Mouse (Mus musculus): Measurements from ENCODE around the gene Wnt7b. TPM values are rescaled to one million over a fixed set of nuclear protein-coding genes. Genes with fewer than 3 reads are reported as not detected.

The Wnt7b gene
- polyA plus RNA-seq, 1 experiment from 2014 or later, result 11.3 TPM

- no peaks in the 10 kb centered on the region for H3K36me3 ChIP-seq (ENCODE audit: insufficient read depth, low read length)
- TF ChIP-seq CTCF (IDR thresholded peaks at IDR 0.05) (no peak), EP300 (IDR thresholded peaks at IDR 0.05) (no peak)
- WGBS, result 90% methylated on average over 4 of the region's 4 CpGs
- DNase-seq (ENCODE audit: low spot score) (no peak), ATAC-seq (no peak)
- H3K4me2 ChIP-seq (replicated peaks; ENCODE audit: low read depth, low read length), result no peak overlapping the region
- H3K27ac ChIP-seq (ENCODE audit: low read length), result no peak overlapping the region
- H3K9me3 ChIP-seq (ENCODE audit: low read length), result no peaks in the 10 kb centered on the region
- H3K4me3 ChIP-seq (ENCODE audit: low read depth, low read length), result no peak overlapping the region
- H3K9ac ChIP-seq (replicated peaks; ENCODE audit: low read depth), result no peak overlapping the region
- no peaks in the 10 kb centered on the region for H3K27me3 ChIP-seq (replicated peaks; ENCODE audit: insufficient read depth, low read length)
- no peaks in the 10 kb centered on the region for H3K4me1 ChIP-seq (ENCODE audit: insufficient read depth, low read depth, low read length)
Measured at GRCm38 (mm10) chr15:85497548-85497947, 84.7 kb downstream of the Wnt7b start.

- Histone ChIP-seq H3K27ac (ENCODE audit: low read length) (no peak overlapping the region), H3K4me2 (replicated peaks; ENCODE audit: low read depth, low read length) (no peak overlapping the region), H3K9ac (replicated peaks; ENCODE audit: low read depth) (no peak overlapping the region), H3K27me3 (replicated peaks; ENCODE audit: insufficient read depth, low read length) (no peaks in the 10 kb centered on the region), H3K4me1 (ENCODE audit: insufficient read depth, low read depth, low read length) (no peaks in the 10 kb centered on the region), H3K9me3 (ENCODE audit: low read length) (no peaks in the 10 kb centered on the region), H3K36me3 (ENCODE audit: insufficient read depth, low read length) (no peaks in the 10 kb centered on the region), H3K4me3 (ENCODE audit: low read depth, low read length) (no peak overlapping the region)
- WGBS, result 26% methylated on average over 11 of the region's 11 CpGs
- TF ChIP-seq CTCF (IDR thresholded peaks at IDR 0.05) (no peak), EP300 (IDR thresholded peaks at IDR 0.05) (no peak)
- DNase-seq (ENCODE audit: low spot score) (no peak), ATAC-seq (no peak)
Measured at GRCm38 (mm10) chr15:85494163-85494621, 88.1 kb downstream of the Wnt7b start.

GRCm38 (mm10) chr15:85489751-85490150, 92.5 kb downstream of the Wnt7b start:
- no peaks in the 10 kb centered on the region for H3K36me3 ChIP-seq (ENCODE audit: insufficient read depth, low read length)
- no peak overlapping the region for H3K9ac ChIP-seq (replicated peaks; ENCODE audit: low read depth)
- DNase-seq (ENCODE audit: low spot score), result no peak
- ATAC-seq, result no peak
- no peak overlapping the region for H3K4me3 ChIP-seq (ENCODE audit: low read depth, low read length)
- 75% methylated on average over 7 of the region's 7 CpGs for WGBS
- H3K4me1 ChIP-seq (ENCODE audit: insufficient read depth, low read depth, low read length), result no peaks in the 10 kb centered on the region
- H3K27ac ChIP-seq (ENCODE audit: low read length), result no peak overlapping the region
- H3K27me3 ChIP-seq (replicated peaks; ENCODE audit: insufficient read depth, low read length), result no peaks in the 10 kb centered on the region
- H3K4me2 ChIP-seq (replicated peaks; ENCODE audit: low read depth, low read length), result no peak overlapping the region
- TF ChIP-seq EP300 (IDR thresholded peaks at IDR 0.05), result no peak
- no peak for TF ChIP-seq CTCF (IDR thresholded peaks at IDR 0.05)
- no peaks in the 10 kb centered on the region for H3K9me3 ChIP-seq (ENCODE audit: low read length)

- Histone ChIP-seq H3K9me3 (ENCODE audit: low read length) (no peaks in the 10 kb centered on the region), H3K27ac (ENCODE audit: low read length) (no peak overlapping the region), H3K4me1 (ENCODE audit: insufficient read depth, low read depth, low read length) (no peaks in the 10 kb centered on the region), H3K4me2 (replicated peaks; ENCODE audit: low read depth, low read length) (no peak overlapping the region), H3K36me3 (ENCODE audit: insufficient read depth, low read length) (no peaks in the 10 kb centered on the region), H3K4me3 (ENCODE audit: low read depth, low read length) (no peak overlapping the region), H3K27me3 (replicated peaks; ENCODE audit: insufficient read depth, low read length) (no peaks in the 10 kb centered on the region), H3K9ac (replicated peaks; ENCODE audit: low read depth) (no peak overlapping the region)
- ATAC-seq (no peak), DNase-seq (ENCODE audit: low spot score) (no peak)
- WGBS, result 76% methylated on average over 10 of the region's 10 CpGs
- TF ChIP-seq CTCF (IDR thresholded peaks at IDR 0.05) (no peak), EP300 (IDR thresholded peaks at IDR 0.05) (no peak)
Measured at GRCm38 (mm10) chr15:85488900-85489299, 93.4 kb downstream of the Wnt7b start.

Other genes starting within 250 kb of the Wnt7b start
- 190 and 211 TPM in 2 replicates for gene Atxn10, start 246.2 kb downstream of the Wnt7b start, polyA plus RNA-seq (2015; fragmentation: Nextera tagmentation; extraction: Ambion mirVana)
- gene 7530416G11Rik, start 79.2 kb downstream of the Wnt7b start, polyA plus RNA-seq (2015; fragmentation: Nextera tagmentation; extraction: Ambion mirVana), result not detected in 2 replicates
- gene Ppara, start 152.5 kb upstream of the Wnt7b start, polyA plus RNA-seq (2015; fragmentation: Nextera tagmentation; extraction: Ambion mirVana), result 5.1 and 5.2 TPM in 2 replicates
- 46.8 and 48.3 TPM in 2 replicates for gene Cdpf1, start 229.2 kb upstream of the Wnt7b start, polyA plus RNA-seq (2015; fragmentation: Nextera tagmentation; extraction: Ambion mirVana)
- 0.04 and 0.08 TPM in 2 replicates for gene Pkdrej, start 239.3 kb upstream of the Wnt7b start, polyA plus RNA-seq (2015; fragmentation: Nextera tagmentation; extraction: Ambion mirVana)
- gene Ttc38, start 249.8 kb upstream of the Wnt7b start, polyA plus RNA-seq (2015; fragmentation: Nextera tagmentation; extraction: Ambion mirVana), result 8.7 and 9.1 TPM in 2 replicates